Mouse (Mus musculus) embryo, embryonic 9.5 days (tissue): Measurements from ENCODE around the gene Fhad1.
"Not testable (repeated sequence)": the region's sequence is repeated elsewhere in the genome, so short reads cannot be mapped to it uniquely, and the experiment has no call there.

Experiments used
- DNase-seq: peaks from one replicate; pipeline ENCODE4 v3.0.0-alpha.2; 2017; ENCODE audit errors: extremely low spot score

Gene Fhad1

GRCm38 (mm10) chr4:142014659-142015608 is at the start of gene Fhad1:
TSS of gene Fhad1 (minus strand) at chr4:142015082.
- DNase-seq, result peak; percentile 84

GRCm38 (mm10) chr4:142063057-142063534 is 48.2 kb upstream of the Fhad1 start:
- no peak for DNase-seq

- no peak for DNase-seq
These were observed 46.8 kb upstream of the Fhad1 start for GRCm38 (mm10) chr4:142061485-142062240.

- DNase-seq, result no peak
These were observed 45.8 kb upstream of the Fhad1 start for GRCm38 (mm10) chr4:142060455-142061378.

- DNase-seq, result no peak
These were observed 44.9 kb upstream of the Fhad1 start for GRCm38 (mm10) chr4:142059841-142060193.

GRCm38 (mm10) chr4:142059113-142059840 is 44.4 kb upstream of the Fhad1 start:
- no peak for DNase-seq

- DNase-seq, result no peak
These were observed 42.8 kb upstream of the Fhad1 start for GRCm38 (mm10) chr4:142057529-142058216.

- no peak for DNase-seq
These were observed 40.7 kb upstream of the Fhad1 start for GRCm38 (mm10) chr4:142055600-142055999.

GRCm38 (mm10) chr4:142054580-142054979 is 39.7 kb upstream of the Fhad1 start:
- no peak for DNase-seq

GRCm38 (mm10) chr4:142053661-142054448 is 39.0 kb upstream of the Fhad1 start:
- DNase-seq, result no peak

- DNase-seq, result no peak
These were observed 38.4 kb upstream of the Fhad1 start for GRCm38 (mm10) chr4:142053261-142053660.

- no peak for DNase-seq
These were observed 37.7 kb upstream of the Fhad1 start for GRCm38 (mm10) chr4:142052391-142053132.

GRCm38 (mm10) chr4:142051883-142052282 is 37.0 kb upstream of the Fhad1 start:
- not testable (repeated sequence) for DNase-seq

- no peak for DNase-seq
These were observed 35.1 kb upstream of the Fhad1 start for GRCm38 (mm10) chr4:142049963-142050362.

- no peak for DNase-seq
These were observed 33.5 kb upstream of the Fhad1 start for GRCm38 (mm10) chr4:142048391-142048790.

GRCm38 (mm10) chr4:142047005-142047404 is 32.1 kb upstream of the Fhad1 start:
- no peak for DNase-seq

GRCm38 (mm10) chr4:142046496-142046895 is 31.6 kb upstream of the Fhad1 start:
- no peak for DNase-seq

- DNase-seq, result no peak
These were observed 30.8 kb upstream of the Fhad1 start for GRCm38 (mm10) chr4:142045595-142046163.
